Mouse (Mus musculus) frontal cortex, postnatal 36 days (tissue): Measurements from ENCODE around the gene Acbd3.

Experiments
- DNase-seq, 2 experiments: peaks; one replicate each; pipeline ENCODE4 v3.0.0; 2022; ENCODE audit warnings: low spot score in 2 of 2

Gene Acbd3

GRCm38 (mm10) chr1:180782906-180783579 lies 57.2 kb downstream of the Acbd3 start:
- no peak for DNase-seq

GRCm38 (mm10) chr1:180783580-180783928 lies 57.7 kb downstream of the Acbd3 start:
- DNase-seq: no peak

- no peak for DNase-seq
Observed at GRCm38 (mm10) chr1:180791821-180792480, 66.1 kb downstream of the Acbd3 start.

GRCm38 (mm10) chr1:180792814-180793213 lies 67.0 kb downstream of the Acbd3 start:
- DNase-seq: no peak

GRCm38 (mm10) chr1:180793445-180794117 lies 67.7 kb downstream of the Acbd3 start:
- DNase-seq: no peak

- DNase-seq: no peak
Observed at GRCm38 (mm10) chr1:180794170-180794569, 68.3 kb downstream of the Acbd3 start.

- DNase-seq: no peak
Observed at GRCm38 (mm10) chr1:180798660-180799059, 72.8 kb downstream of the Acbd3 start.

- DNase-seq: no peak
Observed at GRCm38 (mm10) chr1:180799253-180799652, 73.4 kb downstream of the Acbd3 start.

GRCm38 (mm10) chr1:180800022-180800421 lies 74.2 kb downstream of the Acbd3 start:
- DNase-seq: no peak

GRCm38 (mm10) chr1:180800814-180801213 lies 75.0 kb downstream of the Acbd3 start:
- no peak for DNase-seq

- DNase-seq: no peak
Observed at GRCm38 (mm10) chr1:180801466-180801994, 75.7 kb downstream of the Acbd3 start.
